Mouse (Mus musculus): Measurements from ENCODE around the gene Dazap2. TPM values are rescaled to one million over a fixed set of nuclear protein-coding genes. Genes with fewer than 3 reads are reported as not detected.

Gene Dazap2
- polyA plus RNA-seq, 1 experiment, result 154 TPM

- Histone ChIP-seq H3K27me3 (ENCODE audit: control insufficient read depth, insufficient read depth, insufficient read length) (no peaks in the 10 kb centered on the region), H3K36me3 (ENCODE audit: control insufficient read depth, insufficient read depth) (no peaks in the 10 kb centered on the region), H3K4me2 (ENCODE audit: low read depth) (no peak overlapping the region), H3K4me3 (no peak overlapping the region), H3ac (ENCODE audit: control insufficient read depth, insufficient read length) (no peak overlapping the region), H3K79me2 (ENCODE audit: control insufficient read depth, insufficient read depth) (no peaks in the 10 kb centered on the region)
- no peak for TF ChIP-seq CEBPB (IDR thresholded peaks at IDR 0.05; ENCODE audit: insufficient read depth, poor library complexity, severe bottlenecking)
- no peak for TF ChIP-seq MYOD1 (IDR thresholded peaks at IDR 0.05; ENCODE audit: control insufficient read depth in 1 of 3, insufficient read length in 2 of 3, low read depth in 2 of 3)
- no peak for TF ChIP-seq USF1 (IDR thresholded peaks at IDR 0.05; ENCODE audit: low read depth)
- TF ChIP-seq TCF12 (IDR thresholded peaks at IDR 0.05; ENCODE audit: insufficient read depth, poor library complexity, severe bottlenecking), result no peak
- no peak for TF ChIP-seq TCF3 (IDR thresholded peaks at IDR 0.05; ENCODE audit: insufficient read length, low read depth)
- TF ChIP-seq POLR2AphosphoS2 (IDR thresholded peaks at IDR 0.05; ENCODE audit: insufficient read length, low read depth), result no peak
- no peak for TF ChIP-seq MYOG (IDR thresholded peaks at IDR 0.05; ENCODE audit: control insufficient read depth in 1 of 3, insufficient read depth in 1 of 3, insufficient read length in 2 of 3, low read depth in 2 of 3)
- no peak for TF ChIP-seq MAX (IDR thresholded peaks at IDR 0.05; ENCODE audit: low read depth)
- TF ChIP-seq POLR2A (IDR thresholded peaks at IDR 0.05; ENCODE audit: insufficient read length, low read depth), result no peak
These were observed 35.0 kb upstream of the Dazap2 start for GRCm38 (mm10) chr15:100580108-100580507.

GRCm38 (mm10) chr15:100585931-100586330, 29.2 kb upstream of the Dazap2 start:
- Histone ChIP-seq H3K27me3 (ENCODE audit: control insufficient read depth, insufficient read depth, insufficient read length) (no peaks in the 10 kb centered on the region), H3ac (ENCODE audit: control insufficient read depth, insufficient read length) (no peak overlapping the region), H3K36me3 (ENCODE audit: control insufficient read depth, insufficient read depth) (no peaks in the 10 kb centered on the region), H3K4me3 (no peak overlapping the region), H3K4me2 (ENCODE audit: low read depth) (no peak overlapping the region), H3K79me2 (ENCODE audit: control insufficient read depth, insufficient read depth) (no peaks in the 10 kb centered on the region)
- TF ChIP-seq TCF3 (IDR thresholded peaks at IDR 0.05; ENCODE audit: insufficient read length, low read depth) (no peak), E2F4 (IDR thresholded peaks at IDR 0.05; ENCODE audit: insufficient read depth) (no peak), POLR2AphosphoS2 (IDR thresholded peaks at IDR 0.05; ENCODE audit: insufficient read length, low read depth) (no peak), CEBPB (IDR thresholded peaks at IDR 0.05; ENCODE audit: insufficient read depth, poor library complexity, severe bottlenecking) (no peak), TCF12 (IDR thresholded peaks at IDR 0.05; ENCODE audit: insufficient read depth, poor library complexity, severe bottlenecking) (no peak), MYOG (IDR thresholded peaks at IDR 0.05; ENCODE audit: control insufficient read depth in 1 of 3, insufficient read depth in 1 of 3, insufficient read length in 2 of 3, low read depth in 2 of 3) (peak in 2 of 3 experiments; percentile 53 to 54), SRF (IDR thresholded peaks at IDR 0.05; ENCODE audit: control insufficient read depth, insufficient read length, low read depth) (no peak), MYOD1 (IDR thresholded peaks at IDR 0.05; ENCODE audit: control insufficient read depth in 1 of 3, insufficient read length in 2 of 3, low read depth in 2 of 3) (peak in 2 of 3 experiments; percentile 28 to 47)

- H3K4me2 ChIP-seq (ENCODE audit: low read depth), result no peak overlapping the region
These were observed 28.0 kb upstream of the Dazap2 start for GRCm38 (mm10) chr15:100587166-100587565.

GRCm38 (mm10) chr15:100588297-100588696, 26.9 kb upstream of the Dazap2 start:
- Histone ChIP-seq H3ac (ENCODE audit: control insufficient read depth, insufficient read length) (no peak overlapping the region), H3K36me3 (ENCODE audit: control insufficient read depth, insufficient read depth) (no peaks in the 10 kb centered on the region), H3K4me3 (no peak overlapping the region), H3K79me2 (ENCODE audit: control insufficient read depth, insufficient read depth) (no peaks in the 10 kb centered on the region), H3K4me2 (ENCODE audit: low read depth) (no peak overlapping the region), H3K27me3 (ENCODE audit: control insufficient read depth, insufficient read depth, insufficient read length) (no peaks in the 10 kb centered on the region)
- no peak for TF ChIP-seq MAX (IDR thresholded peaks at IDR 0.05; ENCODE audit: low read depth)
- TF ChIP-seq SRF (IDR thresholded peaks at IDR 0.05; ENCODE audit: control insufficient read depth, insufficient read length, low read depth), result no peak
- TF ChIP-seq MYOG (IDR thresholded peaks at IDR 0.05; ENCODE audit: control insufficient read depth in 1 of 3, insufficient read depth in 1 of 3, insufficient read length in 2 of 3, low read depth in 2 of 3), result no peak
- TF ChIP-seq CEBPB (IDR thresholded peaks at IDR 0.05; ENCODE audit: insufficient read depth, poor library complexity, severe bottlenecking), result no peak
- no peak for TF ChIP-seq TCF3 (IDR thresholded peaks at IDR 0.05; ENCODE audit: insufficient read length, low read depth)
- TF ChIP-seq MYOD1 (IDR thresholded peaks at IDR 0.05; ENCODE audit: control insufficient read depth in 1 of 3, insufficient read length in 2 of 3, low read depth in 2 of 3), result no peak
- no peak for TF ChIP-seq USF1 (IDR thresholded peaks at IDR 0.05; ENCODE audit: low read depth)
- no peak for TF ChIP-seq E2F4 (IDR thresholded peaks at IDR 0.05; ENCODE audit: insufficient read depth)
- TF ChIP-seq TCF12 (IDR thresholded peaks at IDR 0.05; ENCODE audit: insufficient read depth, poor library complexity, severe bottlenecking), result no peak
- no peak for TF ChIP-seq REST (IDR thresholded peaks at IDR 0.05; ENCODE audit: insufficient read depth, insufficient read length)
- TF ChIP-seq POLR2A (IDR thresholded peaks at IDR 0.05; ENCODE audit: insufficient read length, low read depth), result no peak
- TF ChIP-seq POLR2AphosphoS2 (IDR thresholded peaks at IDR 0.05; ENCODE audit: insufficient read length, low read depth), result no peak

More at GRCm38 (mm10) chr15:100587166-100587565, 28.0 kb upstream of the Dazap2 start:
- Histone ChIP-seq H3K4me3 (no peak overlapping the region), H3K27me3 (ENCODE audit: control insufficient read depth, insufficient read depth, insufficient read length) (no peaks in the 10 kb centered on the region), H3K79me2 (ENCODE audit: control insufficient read depth, insufficient read depth) (no peaks in the 10 kb centered on the region), H3K36me3 (ENCODE audit: control insufficient read depth, insufficient read depth) (no peaks in the 10 kb centered on the region), H3ac (ENCODE audit: control insufficient read depth, insufficient read length) (no peak overlapping the region)
- TF ChIP-seq MYOG (IDR thresholded peaks at IDR 0.05; ENCODE audit: control insufficient read depth in 1 of 3, insufficient read depth in 1 of 3, insufficient read length in 2 of 3, low read depth in 2 of 3), result no peak
- no peak for TF ChIP-seq TCF12 (IDR thresholded peaks at IDR 0.05; ENCODE audit: insufficient read depth, poor library complexity, severe bottlenecking)
- TF ChIP-seq POLR2AphosphoS2 (IDR thresholded peaks at IDR 0.05; ENCODE audit: insufficient read length, low read depth), result no peak
- TF ChIP-seq E2F4 (IDR thresholded peaks at IDR 0.05; ENCODE audit: insufficient read depth), result no peak
- no peak for TF ChIP-seq MYOD1 (IDR thresholded peaks at IDR 0.05; ENCODE audit: control insufficient read depth in 1 of 3, insufficient read length in 2 of 3, low read depth in 2 of 3)
- no peak for TF ChIP-seq POLR2A (IDR thresholded peaks at IDR 0.05; ENCODE audit: insufficient read length, low read depth)

- H3K36me3 ChIP-seq (ENCODE audit: control insufficient read depth, insufficient read depth), result no peaks in the 10 kb centered on the region
- no peak overlapping the region for H3K4me2 ChIP-seq (ENCODE audit: low read depth)
- H3K27me3 ChIP-seq (ENCODE audit: control insufficient read depth, insufficient read depth, insufficient read length), result no peaks in the 10 kb centered on the region
- no peak overlapping the region for H3K4me3 ChIP-seq
- no peak overlapping the region for H3ac ChIP-seq (ENCODE audit: control insufficient read depth, insufficient read length)
- TF ChIP-seq MYOG (IDR thresholded peaks at IDR 0.05; ENCODE audit: control insufficient read depth in 1 of 3, insufficient read depth in 1 of 3, insufficient read length in 2 of 3, low read depth in 2 of 3) (no peak), SRF (IDR thresholded peaks at IDR 0.05; ENCODE audit: control insufficient read depth, insufficient read length, low read depth) (no peak), USF1 (IDR thresholded peaks at IDR 0.05; ENCODE audit: low read depth) (no peak), POLR2AphosphoS2 (IDR thresholded peaks at IDR 0.05; ENCODE audit: insufficient read length, low read depth) (no peak), E2F4 (IDR thresholded peaks at IDR 0.05; ENCODE audit: insufficient read depth) (no peak), MYOD1 (IDR thresholded peaks at IDR 0.05; ENCODE audit: control insufficient read depth in 1 of 3, insufficient read length in 2 of 3, low read depth in 2 of 3) (no peak), TCF12 (IDR thresholded peaks at IDR 0.05; ENCODE audit: insufficient read depth, poor library complexity, severe bottlenecking) (no peak), CEBPB (IDR thresholded peaks at IDR 0.05; ENCODE audit: insufficient read depth, poor library complexity, severe bottlenecking) (no peak), POLR2A (IDR thresholded peaks at IDR 0.05; ENCODE audit: insufficient read length, low read depth) (no peak), REST (IDR thresholded peaks at IDR 0.05; ENCODE audit: insufficient read depth, insufficient read length) (no peak), TCF3 (IDR thresholded peaks at IDR 0.05; ENCODE audit: insufficient read length, low read depth) (no peak), MAX (IDR thresholded peaks at IDR 0.05; ENCODE audit: low read depth) (no peak)
- H3K79me2 ChIP-seq (ENCODE audit: control insufficient read depth, insufficient read depth), result no peaks in the 10 kb centered on the region
These were observed 24.7 kb upstream of the Dazap2 start for GRCm38 (mm10) chr15:100590436-100590835.

All from myocyte (in vitro differentiated cells).